Mouse (Mus musculus) large intestine, adult 2 months (tissue): ENCODE data around the gene Myl6b. TPM values are rescaled to one million over a fixed set of nuclear protein-coding genes. Genes with fewer than 3 reads are reported as not detected.

Experiments
- DNase-seq: peaks from one replicate; pipeline ENCODE4 v3.0.0-alpha.2; 2012; ENCODE audit warnings: low read depth, low spot score
- WGBS: fragments of 180-500 bp; shearing (Covaris S2); methylation state at CpG from one replicate; pipeline ENCODE4 v1.1.7; 2018; 5-methylcytosine and 5-hydroxymethylcytosine counted together
- polyA plus RNA-seq: library from polyadenylated mRNA; depleted of rRNA; stranded (reverse); fragments of >200 nt; gene quantifications from 2 replicates; pipeline ENCODE4 v1.2.3, GENCODE M21; 2012; rRNA removed

Myl6b gene
- polyA plus RNA-seq, 1 experiment, result 1.4 TPM

GRCm38 (mm10) chr10:128458719-128459408 is 39.6 kb downstream of the Myl6b start, which contains the start of gene Smarcc2:
TSS of gene Smarcc2 (plus strand) at chr10:128459248.
- WGBS, result under 1% methylated on average over 69 of the region's 86 CpGs

GRCm38 (mm10) chr10:128458348-128458718 is 40.2 kb downstream of the Myl6b start:
- DNase-seq, result no peak
- under 1% methylated on average over 29 of the region's 29 CpGs for WGBS

More at GRCm38 (mm10) chr10:128458719-128459408, 39.6 kb downstream of the Myl6b start, which contains the start of gene Smarcc2:
- DNase-seq, result peak; percentile 43

GRCm38 (mm10) chr10:128457676-128458075 is 40.8 kb downstream of the Myl6b start:
- DNase-seq, result no peak
- WGBS, result 94% methylated on average over 6 of the region's 6 CpGs

- 2% methylated on average over 6 of the region's 6 CpGs for WGBS
- DNase-seq, result peak; percentile 57
Measured at GRCm38 (mm10) chr10:128455280-128455679, 43.2 kb downstream of the Myl6b start.

GRCm38 (mm10) chr10:128454471-128454870 is 44.0 kb downstream of the Myl6b start:
- no peak for DNase-seq
- WGBS, result 74% methylated on average over 3 of the region's 3 CpGs

- 77% methylated on average over 6 of the region's 6 CpGs for WGBS
- no peak for DNase-seq
Measured at GRCm38 (mm10) chr10:128451014-128451413, 47.5 kb downstream of the Myl6b start.

- 71% methylated on average over 4 of the region's 4 CpGs for WGBS
- DNase-seq, result no peak
Measured at GRCm38 (mm10) chr10:128445407-128445806, 53.1 kb downstream of the Myl6b start.

- no peak for DNase-seq
- 39% methylated on average over 6 of the region's 6 CpGs for WGBS
Measured at GRCm38 (mm10) chr10:128444354-128444753, 54.1 kb downstream of the Myl6b start.

Other genes with a start within 250 kb of the Myl6b start
- 0.11 and 0.12 TPM in 2 replicates for gene Apon, start 244.6 kb downstream of the Myl6b start, polyA plus RNA-seq
- gene Apof, start 230.0 kb downstream of the Myl6b start, polyA plus RNA-seq, result 0.08 and 0.16 TPM in 2 replicates
- gene Stat2, start 228.1 kb downstream of the Myl6b start, polyA plus RNA-seq, result 18.9 and 36.4 TPM in 2 replicates
- 0.12 TPM in 1 of 2 replicates, not detected in the other for gene Il23a, start 199.9 kb downstream of the Myl6b start, polyA plus RNA-seq
- 16.7 and 28.0 TPM in 2 replicates for gene Pan2, start 195.3 kb downstream of the Myl6b start, polyA plus RNA-seq
- gene Cnpy2, start 176.2 kb downstream of the Myl6b start, polyA plus RNA-seq, result 77.0 and 89.7 TPM in 2 replicates
- gene Cs, start 161.0 kb downstream of the Myl6b start, polyA plus RNA-seq, result 361 and 585 TPM in 2 replicates
- gene Coq10a, start 129.7 kb downstream of the Myl6b start, polyA plus RNA-seq, result 22.0 and 27.1 TPM in 2 replicates
- 17.6 and 22.9 TPM in 2 replicates for gene Ankrd52, start 121.6 kb downstream of the Myl6b start, polyA plus RNA-seq
- gene Slc39a5, start 97.5 kb downstream of the Myl6b start, polyA plus RNA-seq, result 209 and 267 TPM in 2 replicates
- gene Nabp2, start 87.2 kb downstream of the Myl6b start, polyA plus RNA-seq, result 35.6 and 39.4 TPM in 2 replicates
- 18.3 and 20.4 TPM in 2 replicates for gene Rnf41, start 87.0 kb downstream of the Myl6b start, polyA plus RNA-seq
- 43.3 and 67.4 TPM in 2 replicates for gene Smarcc2, start 39.4 kb downstream of the Myl6b start, polyA plus RNA-seq
- 1,613 and 1,784 TPM in 2 replicates for gene Myl6, start 4.5 kb downstream of the Myl6b start, polyA plus RNA-seq
- gene Esyt1, start 27.2 kb upstream of the Myl6b start, polyA plus RNA-seq, result 32.4 TPM in 2 replicates
- 10.7 and 12.2 TPM in 2 replicates for gene Zc3h10, start 49.1 kb upstream of the Myl6b start, polyA plus RNA-seq
- gene Rpl41, start 50.6 kb upstream of the Myl6b start, polyA plus RNA-seq, result 2,450 and 2,465 TPM in 2 replicates
- gene Pa2g4, start 67.3 kb upstream of the Myl6b start, polyA plus RNA-seq, result 29.3 and 31.2 TPM in 2 replicates
- 76.7 and 120 TPM in 2 replicates for gene Erbb3, start 91.0 kb upstream of the Myl6b start, polyA plus RNA-seq
- 1,017 and 1,368 TPM in 2 replicates for gene Rps26, start 128.1 kb upstream of the Myl6b start, polyA plus RNA-seq
- 0.69 and 1.1 TPM in 2 replicates for gene Ikzf4, start 147.3 kb upstream of the Myl6b start, polyA plus RNA-seq
- gene Suox, start 175.4 kb upstream of the Myl6b start, polyA plus RNA-seq, result 48.9 and 241 TPM in 2 replicates
- 45.2 and 53.9 TPM in 2 replicates for gene Rab5b, start 197.6 kb upstream of the Myl6b start, polyA plus RNA-seq
- gene Pmel, start 205.5 kb upstream of the Myl6b start, polyA plus RNA-seq, result 2.6 and 2.8 TPM in 2 replicates
- gene Cdk2, start 206.3 kb upstream of the Myl6b start, polyA plus RNA-seq, result 25.9 and 27.0 TPM in 2 replicates
- gene Dgka, start 246.2 kb upstream of the Myl6b start, polyA plus RNA-seq, result 88.1 and 115 TPM in 2 replicates
- gene Pym1, start 249.2 kb upstream of the Myl6b start, polyA plus RNA-seq, result 26.2 and 26.5 TPM in 2 replicates